Mouse (Mus musculus) gonadal fat pad, adult 2 months (tissue): ENCODE data around the gene Bri3. TPM values are rescaled to one million over a fixed set of nuclear protein-coding genes. Genes with fewer than 3 reads are reported as not detected.

ENCODE experiments used
- DNase-seq: peaks from one replicate; pipeline ENCODE4 v3.0.0-alpha.2; 2012; ENCODE audit warnings: low read depth
- polyA plus RNA-seq: library from polyadenylated mRNA; depleted of rRNA; stranded (reverse); fragments of >200 nt; gene quantifications from 2 replicates; pipeline ENCODE4 v1.2.3, GENCODE M21; 2012

The Bri3 gene
- polyA plus RNA-seq, 1 experiment = 108 TPM

DNA sequence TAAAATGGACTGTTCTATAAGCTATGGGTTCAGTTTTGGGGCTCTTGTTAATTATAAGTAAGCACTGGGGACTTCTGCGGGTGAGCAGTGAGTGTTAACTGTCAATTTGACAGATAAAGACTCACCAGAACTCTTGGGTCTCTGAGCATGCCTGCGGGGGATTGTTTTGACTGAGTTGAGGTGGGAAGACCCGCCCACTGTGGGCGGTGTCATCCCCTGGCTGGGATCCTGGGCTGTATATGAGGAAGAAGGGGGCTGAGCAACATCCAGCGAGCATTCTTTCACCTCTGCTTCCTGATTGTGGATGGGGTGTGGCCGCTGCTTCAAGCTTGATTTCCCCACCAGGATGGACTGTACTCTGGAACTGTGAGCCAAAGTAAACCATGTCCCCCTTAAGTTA lies 10.0 kb upstream of the Bri3 start:
- DNase-seq = no peak

DNA sequence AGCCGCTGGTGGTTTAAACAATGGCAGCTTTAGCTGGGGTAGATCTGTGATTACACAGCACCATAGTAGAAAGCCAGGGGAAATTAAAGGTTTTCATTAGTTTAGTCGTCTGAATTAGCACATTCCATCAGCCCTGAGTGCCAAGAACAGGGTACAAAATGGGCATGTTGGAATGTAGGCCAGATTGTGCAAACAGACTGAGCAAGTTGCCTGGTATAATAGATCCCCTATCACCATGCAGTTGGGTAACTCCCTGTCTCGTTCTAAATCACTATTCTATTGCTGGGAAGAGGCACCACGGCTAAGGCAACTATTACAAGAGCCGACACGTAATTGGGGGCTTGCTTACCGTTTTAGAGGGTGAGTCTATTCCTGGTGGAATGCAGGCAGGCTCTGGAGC lies 9.5 kb upstream of the Bri3 start:
- no peak for DNase-seq

DNA sequence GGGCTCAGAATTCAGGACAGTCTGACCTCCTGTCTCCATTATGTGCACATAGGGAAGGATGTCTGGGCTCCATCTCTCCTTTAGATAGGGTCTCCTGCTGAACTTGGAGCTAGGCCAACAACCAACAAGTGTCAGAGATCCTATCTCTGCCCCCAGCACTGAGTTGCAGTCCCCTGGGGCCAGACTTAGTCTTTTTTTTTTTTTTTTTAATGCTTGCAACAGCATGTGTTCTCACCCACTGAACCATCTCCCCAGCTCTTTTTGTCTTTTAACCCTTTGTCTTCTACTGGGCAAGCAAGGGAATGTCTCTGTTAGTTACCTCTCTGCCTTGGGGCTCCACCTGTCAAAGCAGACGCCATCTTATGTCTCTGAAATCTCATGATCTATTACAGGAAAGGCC lies 5.3 kb upstream of the Bri3 start:
- no peak for DNase-seq

DNA sequence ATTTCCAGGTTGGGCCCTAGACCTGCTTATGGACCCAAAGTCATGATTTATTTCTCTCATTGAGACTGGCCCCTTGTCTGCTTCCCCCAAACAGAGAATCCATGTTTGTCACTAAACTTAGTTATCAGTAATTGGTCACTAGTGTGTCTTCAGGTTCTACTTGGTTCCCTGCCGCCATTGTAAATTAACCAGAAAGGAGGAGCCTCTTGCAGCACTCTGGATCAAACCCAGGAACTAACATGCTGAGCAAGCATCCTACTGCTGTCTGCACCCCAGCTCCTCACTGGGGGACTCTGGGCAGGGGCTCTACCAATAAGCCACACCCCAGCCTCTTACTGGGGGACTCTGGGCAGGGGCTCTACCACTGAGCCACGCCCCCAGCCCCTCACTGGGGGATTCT lies 1.4 kb downstream of the Bri3 start:
- no peak for DNase-seq

- DNase-seq = no peak
Measured at GRCm38 (mm10) chr5:144246669-144247068, 2.4 kb downstream of the Bri3 start.

DNA sequence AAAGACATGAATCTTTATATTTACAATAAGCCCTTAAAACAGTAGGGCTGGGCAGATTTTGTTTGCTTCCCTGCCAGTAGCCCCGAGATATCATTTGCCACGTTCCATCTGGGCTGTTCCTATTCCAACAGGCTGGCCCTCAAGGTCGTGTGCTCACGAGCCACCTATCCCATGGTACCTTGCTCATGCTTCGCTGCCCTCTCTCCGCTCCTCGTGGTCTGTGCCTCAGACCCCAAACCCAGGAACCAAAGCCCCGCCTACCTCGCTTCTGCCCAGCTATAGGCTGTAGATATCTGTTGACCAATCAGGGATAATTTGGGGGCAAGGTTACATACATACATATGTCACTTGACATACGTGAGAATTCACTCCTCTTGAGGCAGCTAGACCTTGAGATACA lies 3.1 kb downstream of the Bri3 start:
- DNase-seq = no peak

DNA sequence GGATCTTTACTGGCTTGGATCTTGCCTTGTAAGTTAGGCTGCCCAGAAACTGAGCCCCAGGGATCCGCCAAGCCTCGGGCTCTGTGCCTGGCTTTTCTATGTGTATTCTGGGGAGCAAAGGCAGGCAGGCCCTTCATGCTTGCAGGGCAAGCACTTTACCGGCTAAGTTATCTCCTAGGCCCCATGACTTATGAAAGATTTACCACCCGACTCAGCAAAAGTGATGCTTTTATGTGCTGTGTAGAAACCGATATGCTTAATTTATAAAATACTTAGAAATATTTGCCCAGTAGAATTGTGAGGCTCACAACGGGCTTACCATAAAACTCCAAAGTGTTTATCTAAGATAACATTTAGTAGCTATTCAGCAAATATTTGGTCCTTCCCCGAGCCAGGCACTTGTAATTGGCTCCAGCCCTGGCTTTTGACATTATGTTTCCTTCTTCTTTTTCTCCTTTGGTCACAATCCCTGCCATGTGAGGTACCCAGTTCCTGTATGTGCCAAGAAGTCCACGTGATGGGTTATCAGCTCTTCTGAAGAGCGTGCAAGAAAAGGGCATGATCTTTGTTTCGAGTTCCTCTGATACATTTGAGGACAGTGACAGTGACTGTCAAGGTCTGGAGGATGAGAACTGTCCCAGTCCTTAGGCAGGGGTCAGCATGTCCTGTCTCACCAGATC lies 3.8 kb downstream of the Bri3 start:
- no peak for DNase-seq

- DNase-seq = no peak
Measured at GRCm38 (mm10) chr5:144249871-144250270, 5.6 kb downstream of the Bri3 start.

- no peak for DNase-seq
Measured at GRCm38 (mm10) chr5:144251876-144252577, 7.8 kb downstream of the Bri3 start.

GRCm38 (mm10) chr5:144253212-144253611 lies 9.0 kb downstream of the Bri3 start:
- no peak for DNase-seq

- no peak for DNase-seq
Measured at GRCm38 (mm10) chr5:144254122-144254810, 10.0 kb downstream of the Bri3 start.

GRCm38 (mm10) chr5:144254811-144255631 lies 10.8 kb downstream of the Bri3 start:
- DNase-seq = no peak

DNA sequence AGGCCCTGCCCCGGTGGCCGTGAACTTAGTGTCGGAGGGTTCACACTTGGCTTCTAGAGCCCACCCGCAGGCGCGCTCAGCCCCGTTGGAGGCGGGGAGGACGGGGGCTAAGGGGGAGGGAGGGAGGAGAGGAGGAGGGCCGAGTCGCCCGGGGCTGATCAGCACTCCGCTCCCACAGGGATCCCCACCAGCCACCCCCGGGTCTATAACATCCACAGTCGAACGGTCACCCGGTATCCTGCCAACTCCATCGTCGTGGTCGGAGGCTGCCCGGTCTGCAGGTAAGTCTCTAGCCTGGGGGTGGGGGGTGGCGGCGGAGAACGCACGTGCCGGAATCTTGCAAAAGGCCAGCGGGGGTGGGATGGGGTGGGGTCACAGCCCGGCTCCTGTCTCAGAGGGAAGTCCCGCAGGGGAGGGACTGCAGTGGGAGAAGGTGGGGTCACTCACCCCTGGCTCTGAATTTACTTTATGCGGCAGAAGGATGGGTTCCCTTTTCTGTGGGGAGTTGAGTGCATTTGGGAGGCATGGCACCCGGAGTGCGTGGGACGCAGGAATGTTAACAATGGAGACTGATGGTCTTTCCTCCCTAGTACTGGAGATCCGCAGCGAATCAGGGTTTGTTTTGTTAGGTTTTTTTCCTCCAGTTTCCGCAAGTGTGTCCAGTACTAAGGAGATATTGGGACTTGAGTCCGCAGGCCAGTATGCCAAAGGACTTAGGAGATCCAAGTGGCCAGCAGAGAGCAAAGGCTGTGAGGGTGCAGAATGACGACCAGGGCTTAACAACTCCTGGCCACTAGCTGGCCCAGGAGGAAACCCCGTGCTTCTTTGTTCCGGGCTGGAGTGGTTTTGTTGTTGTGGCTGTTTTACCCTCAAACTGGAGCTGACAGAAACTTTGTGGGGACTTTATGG lies 11.6 kb downstream of the Bri3 start:
- no peak for DNase-seq

DNA sequence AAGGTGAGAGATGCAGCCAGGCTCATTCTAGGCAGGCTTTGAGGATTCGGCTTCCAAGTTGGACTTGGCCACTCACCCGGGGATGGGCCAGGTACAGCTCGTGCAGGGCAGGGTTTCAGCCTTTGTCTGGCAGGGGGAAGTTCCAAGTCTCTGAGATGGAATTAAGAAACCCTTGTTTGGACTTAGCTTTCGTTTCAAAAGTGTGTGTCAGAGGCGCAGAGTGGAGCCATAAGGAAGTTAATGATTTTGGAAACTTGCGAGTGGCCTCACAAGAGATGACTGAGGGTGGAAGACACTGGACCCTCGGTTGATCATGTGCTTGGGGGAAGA lies 12.3 kb downstream of the Bri3 start:
- DNase-seq = no peak

DNA sequence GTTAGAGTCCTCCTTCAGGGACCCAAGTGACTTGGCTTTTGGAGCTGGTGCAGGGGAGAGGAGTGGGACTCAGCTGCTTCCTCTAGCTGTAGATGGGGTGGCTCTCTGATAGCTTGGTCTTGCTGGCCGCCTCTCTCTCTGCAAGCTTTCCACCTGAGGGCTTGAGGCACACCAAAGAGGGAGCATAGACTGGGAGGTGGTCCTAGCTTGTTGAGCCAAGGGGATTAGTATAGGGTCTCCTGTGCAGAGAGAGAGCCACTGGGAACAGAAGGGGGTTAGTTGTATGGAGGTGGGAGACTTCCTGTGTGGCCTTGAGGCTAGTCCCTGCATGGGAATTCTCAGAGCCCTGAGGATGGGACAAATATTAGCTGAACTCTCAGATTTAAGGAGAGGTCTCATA lies 12.7 kb downstream of the Bri3 start:
- DNase-seq = no peak

GRCm38 (mm10) chr5:144257451-144258110 lies 13.3 kb downstream of the Bri3 start:
- DNase-seq = no peak

GRCm38 (mm10) chr5:144258131-144258611 lies 13.9 kb downstream of the Bri3 start:
- DNase-seq = no peak

DNA sequence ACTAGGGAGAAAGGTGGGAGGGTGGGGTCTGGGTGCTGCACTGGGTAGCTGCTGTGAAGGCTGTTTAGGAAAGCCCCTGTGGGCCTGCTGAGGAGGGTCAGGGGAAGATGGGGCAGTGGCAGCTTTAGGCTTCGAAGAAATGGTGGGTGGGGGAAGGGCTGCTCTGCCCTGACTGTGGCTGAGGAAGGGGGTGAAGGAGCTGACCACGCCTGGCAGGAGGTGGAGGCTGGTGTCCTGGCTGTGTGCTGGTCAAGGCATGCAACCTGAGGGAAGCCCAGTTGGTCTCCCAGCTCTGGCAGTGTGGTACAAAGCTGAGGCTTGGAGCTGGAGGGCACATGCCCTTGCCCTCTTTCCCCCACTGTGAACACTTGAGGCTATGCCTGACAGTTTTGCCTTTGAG lies 14.4 kb downstream of the Bri3 start:
- no peak for DNase-seq

- no peak for DNase-seq
Measured at GRCm38 (mm10) chr5:144259228-144259627, 15.0 kb downstream of the Bri3 start.

GRCm38 (mm10) chr5:144260464-144260863 lies 16.2 kb downstream of the Bri3 start:
- DNase-seq = no peak

DNA sequence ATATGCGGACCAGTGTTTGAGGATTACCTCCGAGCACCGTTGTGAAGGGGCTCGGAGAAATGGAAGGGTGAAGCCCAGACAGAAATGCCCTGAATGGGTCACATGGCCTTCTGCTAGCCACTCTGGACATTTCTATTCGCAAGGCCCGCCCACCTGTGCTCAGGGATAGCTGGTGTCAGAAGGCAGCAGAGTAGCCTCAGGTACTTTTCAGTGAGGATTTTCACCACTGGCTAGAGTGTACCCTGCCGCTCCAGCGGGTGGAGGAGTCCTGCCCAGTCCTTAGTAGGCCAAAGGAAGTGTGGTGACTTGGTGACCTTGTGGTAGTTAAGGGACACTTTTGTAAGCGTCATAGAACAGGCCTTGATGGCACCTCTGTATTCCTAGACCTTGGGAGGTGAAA lies 17.1 kb downstream of the Bri3 start:
- no peak for DNase-seq
